Mouse (Mus musculus): Measurements from ENCODE around the gene Dhx58. TPM values are rescaled to one million over a fixed set of nuclear protein-coding genes. Genes with fewer than 3 reads are reported as not detected.

Dhx58 gene
- polyA plus RNA-seq, 1 experiment from 2014 or later: 2.6 TPM

GRCm38 (mm10) chr11:100710977-100711376 lies 6.9 kb upstream of the Dhx58 start:
- no peak overlapping the region for H3K4me2 ChIP-seq (ENCODE audit: low read depth, low read length)
- ATAC-seq (replicated peaks; ENCODE audit: extremely low read depth, insufficient read depth, low FRiP score): no peak
- no peaks in the 10 kb centered on the region for H3K9me3 ChIP-seq (replicated peaks; ENCODE audit: control insufficient read depth, low read length)
- peaks cover 22% of the 10 kb centered on the region for H3K4me1 ChIP-seq (ENCODE audit: control insufficient read depth, insufficient read depth, low read length)
- WGBS: 76% methylated on average over 4 of the region's 4 CpGs
- H3K27me3 ChIP-seq (ENCODE audit: control insufficient read depth, insufficient read depth, low read length): no peaks in the 10 kb centered on the region
- peaks cover 41% of the 10 kb centered on the region for H3K36me3 ChIP-seq (ENCODE audit: control insufficient read depth, insufficient read depth)
- no peak overlapping the region for H3K27ac ChIP-seq (ENCODE audit: low read length)
- H3K4me3 ChIP-seq (ENCODE audit: low read length): no peak overlapping the region
- H3K9ac ChIP-seq (ENCODE audit: low read length): no peak overlapping the region

GRCm38 (mm10) chr11:100710528-100710927 lies 6.5 kb upstream of the Dhx58 start:
- Histone ChIP-seq H3K4me3 (ENCODE audit: low read length) (no peak overlapping the region), H3K27me3 (ENCODE audit: control insufficient read depth, insufficient read depth, low read length) (no peaks in the 10 kb centered on the region), H3K4me2 (ENCODE audit: low read depth, low read length) (no peak overlapping the region), H3K27ac (ENCODE audit: low read length) (no peak overlapping the region), H3K4me1 (ENCODE audit: control insufficient read depth, insufficient read depth, low read length) (peaks cover 22% of the 10 kb centered on the region), H3K9ac (ENCODE audit: low read length) (no peak overlapping the region), H3K36me3 (ENCODE audit: control insufficient read depth, insufficient read depth) (peaks cover 41% of the 10 kb centered on the region), H3K9me3 (replicated peaks; ENCODE audit: control insufficient read depth, low read length) (no peaks in the 10 kb centered on the region)
- WGBS: 89% methylated on average over 15 of the region's 15 CpGs
- no peak for ATAC-seq (replicated peaks; ENCODE audit: extremely low read depth, insufficient read depth, low FRiP score)

- Histone ChIP-seq H3K9ac (ENCODE audit: low read length) (no peak overlapping the region), H3K9me3 (replicated peaks; ENCODE audit: control insufficient read depth, low read length) (no peaks in the 10 kb centered on the region), H3K4me1 (ENCODE audit: control insufficient read depth, insufficient read depth, low read length) (peaks cover 21% of the 10 kb centered on the region), H3K36me3 (ENCODE audit: control insufficient read depth, insufficient read depth) (peaks cover 48% of the 10 kb centered on the region), H3K27me3 (ENCODE audit: control insufficient read depth, insufficient read depth, low read length) (no peaks in the 10 kb centered on the region), H3K4me3 (ENCODE audit: low read length) (no peak overlapping the region), H3K27ac (ENCODE audit: low read length) (no peak overlapping the region), H3K4me2 (ENCODE audit: low read depth, low read length) (no peak overlapping the region)
- ATAC-seq (replicated peaks; ENCODE audit: extremely low read depth, insufficient read depth, low FRiP score): no peak
- WGBS: 93% methylated on average over 9 of the region's 9 CpGs
Measured at GRCm38 (mm10) chr11:100709201-100709810, 5.2 kb upstream of the Dhx58 start.

- no peak overlapping the region for H3K4me2 ChIP-seq (ENCODE audit: low read depth, low read length)
- 91% methylated on average over 23 of the region's 23 CpGs for WGBS
- H3K27me3 ChIP-seq (ENCODE audit: control insufficient read depth, insufficient read depth, low read length): no peaks in the 10 kb centered on the region
- ATAC-seq (replicated peaks; ENCODE audit: extremely low read depth, insufficient read depth, low FRiP score): no peak
- H3K27ac ChIP-seq (ENCODE audit: low read length): no peak overlapping the region
- no peak overlapping the region for H3K4me3 ChIP-seq (ENCODE audit: low read length)
- peaks cover 45% of the 10 kb centered on the region for H3K36me3 ChIP-seq (ENCODE audit: control insufficient read depth, insufficient read depth)
- H3K9ac ChIP-seq (ENCODE audit: low read length): no peak overlapping the region
- H3K4me1 ChIP-seq (ENCODE audit: control insufficient read depth, insufficient read depth, low read length): peaks cover 11% of the 10 kb centered on the region
- no peaks in the 10 kb centered on the region for H3K9me3 ChIP-seq (replicated peaks; ENCODE audit: control insufficient read depth, low read length)
Measured at GRCm38 (mm10) chr11:100705095-100705747, 1.1 kb upstream of the Dhx58 start.

- WGBS: 53% methylated on average over 11 of the region's 11 CpGs
Measured at GRCm38 (mm10) chr11:100703366-100703765, 705 bp downstream of the Dhx58 start.

GRCm38 (mm10) chr11:100702906-100703305 lies 1.2 kb downstream of the Dhx58 start:
- Histone ChIP-seq H3K4me2 (ENCODE audit: low read depth, low read length) (peak overlapping the region; percentile 66), H3K9me3 (replicated peaks; ENCODE audit: control insufficient read depth, low read length) (no peaks in the 10 kb centered on the region), H3K4me1 (ENCODE audit: control insufficient read depth, insufficient read depth, low read length) (peaks cover 11% of the 10 kb centered on the region), H3K27me3 (ENCODE audit: control insufficient read depth, insufficient read depth, low read length) (no peaks in the 10 kb centered on the region), H3K4me3 (ENCODE audit: low read length) (peak overlapping the region; percentile 46), H3K9ac (ENCODE audit: low read length) (peak overlapping the region; percentile 38; the same call in 1 of the 2 replicates), H3K36me3 (ENCODE audit: control insufficient read depth, insufficient read depth) (peaks cover 28% of the 10 kb centered on the region), H3K27ac (ENCODE audit: low read length) (no peak overlapping the region)
- ATAC-seq (replicated peaks; ENCODE audit: extremely low read depth, insufficient read depth, low FRiP score): no peak
- 46% methylated on average over 7 of the region's 7 CpGs for WGBS

More at GRCm38 (mm10) chr11:100703366-100703765, 705 bp downstream of the Dhx58 start:
- Histone ChIP-seq H3K4me3 (ENCODE audit: low read length) (no peak overlapping the region), H3K4me2 (ENCODE audit: low read depth, low read length) (peak overlapping the region; percentile 4; the same call in 1 of the 2 replicates), H3K9ac (ENCODE audit: low read length) (no peak overlapping the region), H3K27ac (ENCODE audit: low read length) (no peak overlapping the region), H3K27me3 (ENCODE audit: control insufficient read depth, insufficient read depth, low read length) (no peaks in the 10 kb centered on the region), H3K36me3 (ENCODE audit: control insufficient read depth, insufficient read depth) (peaks cover 32% of the 10 kb centered on the region), H3K9me3 (replicated peaks; ENCODE audit: control insufficient read depth, low read length) (no peaks in the 10 kb centered on the region), H3K4me1 (ENCODE audit: control insufficient read depth, insufficient read depth, low read length) (peaks cover 11% of the 10 kb centered on the region)
- ATAC-seq (replicated peaks; ENCODE audit: extremely low read depth, insufficient read depth, low FRiP score): no peak

- H3K4me3 ChIP-seq (ENCODE audit: low read length): peak overlapping the region; percentile 46
- ATAC-seq (replicated peaks; ENCODE audit: extremely low read depth, insufficient read depth, low FRiP score): no peak
- H3K9ac ChIP-seq (ENCODE audit: low read length): peak overlapping the region; percentile 38; the same call in 1 of the 2 replicates
Measured at GRCm38 (mm10) chr11:100702081-100702851, 1.8 kb downstream of the Dhx58 start.

GRCm38 (mm10) chr11:100701301-100701700 lies 2.8 kb downstream of the Dhx58 start:
- H3K4me3 ChIP-seq (ENCODE audit: low read length): peak overlapping the region; percentile 26
- no peak for ATAC-seq (replicated peaks; ENCODE audit: extremely low read depth, insufficient read depth, low FRiP score)
- WGBS: 6% methylated on average over 14 of the region's 14 CpGs
- H3K4me2 ChIP-seq (ENCODE audit: low read depth, low read length): peak overlapping the region; percentile 33; the same call in 1 of the 2 replicates
- peaks cover 11% of the 10 kb centered on the region for H3K4me1 ChIP-seq (ENCODE audit: control insufficient read depth, insufficient read depth, low read length)
- peaks cover 16% of the 10 kb centered on the region for H3K36me3 ChIP-seq (ENCODE audit: control insufficient read depth, insufficient read depth)
- no peak overlapping the region for H3K27ac ChIP-seq (ENCODE audit: low read length)
- H3K27me3 ChIP-seq (ENCODE audit: control insufficient read depth, insufficient read depth, low read length): no peaks in the 10 kb centered on the region
- H3K9ac ChIP-seq (ENCODE audit: low read length): no peak overlapping the region; the same call in 1 of the 2 replicates
- H3K9me3 ChIP-seq (replicated peaks; ENCODE audit: control insufficient read depth, low read length): no peaks in the 10 kb centered on the region

More at GRCm38 (mm10) chr11:100702081-100702851, 1.8 kb downstream of the Dhx58 start:
- Histone ChIP-seq H3K36me3 (ENCODE audit: control insufficient read depth, insufficient read depth) (peaks cover 21% of the 10 kb centered on the region), H3K9me3 (replicated peaks; ENCODE audit: control insufficient read depth, low read length) (no peaks in the 10 kb centered on the region), H3K27me3 (ENCODE audit: control insufficient read depth, insufficient read depth, low read length) (no peaks in the 10 kb centered on the region), H3K4me2 (ENCODE audit: low read depth, low read length) (peak overlapping the region; percentile 66), H3K4me1 (ENCODE audit: control insufficient read depth, insufficient read depth, low read length) (peaks cover 11% of the 10 kb centered on the region), H3K27ac (ENCODE audit: low read length) (no peak overlapping the region)
- WGBS: 33% methylated on average over 19 of the region's 19 CpGs
